Mouse (Mus musculus): Measurements from ENCODE around the gene Paxx.

DNA sequence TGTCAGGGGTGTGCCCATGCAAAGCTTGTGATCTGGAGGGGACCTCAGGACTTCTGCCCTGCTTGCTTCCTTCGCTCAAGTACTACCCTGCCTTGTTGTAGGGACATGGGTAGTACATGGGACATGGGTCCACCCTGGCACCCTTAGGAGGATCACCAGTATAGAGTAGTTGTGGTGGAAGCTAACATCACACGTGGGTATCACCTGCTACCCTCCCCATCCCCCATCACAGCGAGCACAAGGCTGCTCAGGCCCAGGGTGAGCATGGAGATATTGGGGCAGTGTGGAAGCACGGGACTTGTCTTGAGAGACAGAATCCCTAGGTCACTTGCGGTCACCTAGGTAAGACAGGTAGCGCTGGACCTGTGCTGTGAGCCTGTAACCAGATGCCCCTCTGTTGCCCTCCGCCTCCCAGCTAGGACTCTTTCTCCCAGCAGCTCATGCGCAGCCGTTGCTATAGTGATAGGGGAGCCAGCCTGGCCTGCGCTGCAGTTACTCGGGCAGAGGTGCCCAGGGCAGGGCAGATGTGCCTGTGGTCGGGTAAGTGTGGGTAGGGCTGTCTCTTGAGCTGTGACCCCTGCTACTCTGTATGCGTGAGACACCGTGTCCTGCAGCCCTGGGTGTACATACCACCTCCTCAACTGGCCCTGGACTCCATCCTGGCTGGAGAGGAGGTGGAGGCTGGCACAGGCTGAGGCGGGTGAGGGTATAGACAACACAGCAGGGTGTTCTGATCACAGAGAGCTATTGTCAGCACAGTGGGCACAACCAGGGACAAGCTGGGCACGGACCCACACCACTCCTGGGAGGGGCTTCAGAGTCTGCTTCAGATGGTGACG lies 30.3 kb downstream of the Paxx start:
- TF ChIP-seq CTCF (IDR thresholded peaks at IDR 0.05; ENCODE audit: low read depth): no peak
- TF ChIP-seq EP300 (IDR thresholded peaks at IDR 0.05; ENCODE audit: low read depth): no peak

Data from liver, embryonic 14.5 days (tissue).